Mouse (Mus musculus) adrenal gland, postnatal 14 days (tissue): Measurements from ENCODE around the gene Krtap31-2. TPM values are rescaled to one million over a fixed set of nuclear protein-coding genes. Genes with fewer than 3 reads are reported as not detected.

Source experiments
- DNase-seq: peaks from one replicate; pipeline ENCODE4 v3.0.0; 2021; ENCODE audit warnings: mixed read lengths
- long read RNA-seq, 2 experiments: library from polyadenylated mRNA; stranded (forward); transcript quantifications; one replicate each; pipeline ENCODE4 v2.0.0; 2021
- total RNA-seq: library from RNA; stranded (reverse); gene quantifications from 2 replicates; pipeline ENCODE4 v1.2.3, GENCODE M21; 2021

Gene Krtap31-2
- not detected in 2 replicates for total RNA-seq
- long read RNA-seq, experiment 1, result 0 reads
- long read RNA-seq, experiment 2, result 0 reads

- no peak for DNase-seq
Observed at GRCm38 (mm10) chr11:99935991-99936390, at the start of gene Krtap31-2. Gene Krtap31-2 (plus strand): TSS chr11:99936291.

GRCm38 (mm10) chr11:99907620-99908019 lies 28.5 kb upstream of the Krtap31-2 start, which contains the start of gene Krtap31-1:
Gene Krtap31-1 (plus strand): TSS chr11:99907920.
- no peak for DNase-seq

- DNase-seq, result no peak
Observed at GRCm38 (mm10) chr11:99914451-99914850, 21.6 kb upstream of the Krtap31-2 start, which contains the start of gene Gm11565. Gene Gm11565 (plus strand): TSS chr11:99914751.

GRCm38 (mm10) chr11:99937751-99938264 lies 1.7 kb downstream of the Krtap31-2 start:
- no peak for DNase-seq

- DNase-seq, result no peak
Observed at GRCm38 (mm10) chr11:99948175-99948574, 12.1 kb downstream of the Krtap31-2 start, which contains the start of gene Krtap9-5. Gene Krtap9-5 (plus strand): TSS chr11:99948475.

DNA sequence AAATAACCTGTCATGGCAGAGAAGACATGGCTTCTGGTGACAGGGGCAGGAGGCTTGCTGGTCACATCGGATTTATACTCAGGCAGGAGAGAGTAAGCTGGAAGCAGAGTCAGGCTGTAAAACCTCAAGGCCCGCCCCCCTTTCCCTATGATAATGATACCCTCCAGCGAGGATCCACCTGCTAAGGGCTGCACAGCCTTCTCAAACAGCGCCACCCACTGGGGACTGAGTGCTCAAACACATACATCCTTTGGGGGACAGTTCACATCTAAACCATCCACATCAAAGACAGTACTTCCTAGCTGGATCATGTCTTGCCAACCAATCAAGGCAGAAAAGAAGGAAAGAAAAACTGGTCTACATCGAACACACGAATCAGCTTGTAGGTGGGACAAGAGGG lies 28.1 kb downstream of the Krtap31-2 start:
- peak; percentile 8 for DNase-seq

DNA sequence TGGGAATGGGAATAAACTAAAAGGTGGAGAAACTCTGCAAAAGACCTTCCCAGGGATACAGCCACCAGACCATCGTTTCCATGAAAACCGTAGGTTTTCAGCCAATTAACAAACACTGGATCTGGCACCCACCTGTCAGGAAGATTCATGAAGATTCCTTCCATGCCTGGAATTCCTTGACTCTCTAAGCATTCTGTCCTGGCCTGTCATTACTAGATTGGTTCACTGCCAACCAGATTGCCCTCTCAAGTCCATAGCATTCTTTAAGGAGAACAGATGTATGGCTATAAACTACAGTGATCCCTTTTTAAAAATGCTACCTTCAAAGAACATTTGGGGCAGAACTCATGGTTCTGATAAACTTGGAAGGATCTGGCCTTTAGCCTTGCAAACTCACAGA lies 29.9 kb downstream of the Krtap31-2 start:
- no peak for DNase-seq

DNA sequence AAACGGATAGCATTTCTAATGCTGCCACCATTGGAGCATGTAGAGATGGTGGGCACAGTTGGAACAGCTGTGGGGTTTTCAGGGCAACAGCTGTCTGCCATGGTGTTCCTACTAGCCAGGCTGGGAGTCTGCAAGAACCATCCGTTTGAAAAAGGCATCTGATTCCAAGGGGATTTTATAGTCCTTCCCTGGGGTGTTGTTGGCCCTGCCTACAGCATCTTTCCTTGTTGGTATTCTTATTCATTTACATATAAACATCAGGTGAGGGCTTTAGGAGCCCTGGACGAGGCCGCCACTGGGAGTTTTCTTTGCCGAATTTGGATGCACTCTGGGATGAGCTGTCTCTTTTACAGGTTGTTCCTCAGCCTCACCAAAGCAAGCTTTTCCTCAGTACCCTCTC lies 42.9 kb downstream of the Krtap31-2 start, which contains the start of gene Krtap29-1:
Gene Krtap29-1, minus strand, starts transcription at position 101 of the 400 bp plus-strand sequence.
- DNase-seq, result no peak

DNA sequence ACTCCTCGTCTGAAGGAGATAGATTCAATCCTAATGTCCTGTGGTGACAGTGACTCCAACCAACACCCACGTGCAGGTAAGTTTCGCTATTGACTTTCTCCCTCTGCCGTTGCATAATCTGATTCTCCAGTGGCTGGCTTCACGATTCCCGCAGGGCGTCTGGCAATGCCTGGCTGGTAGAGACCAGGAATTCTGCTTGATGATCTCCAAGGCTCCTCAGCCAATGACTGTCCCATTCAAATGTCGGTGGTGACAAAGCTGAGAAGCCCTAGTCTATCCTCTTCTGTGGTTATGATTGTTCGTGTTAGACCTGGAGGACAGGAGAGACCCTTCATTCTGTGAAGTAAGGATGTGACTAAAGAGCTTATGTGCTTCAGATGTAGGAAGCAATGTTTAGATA lies 46.6 kb downstream of the Krtap31-2 start:
- no peak for DNase-seq

GRCm38 (mm10) chr11:99983442-99983841 lies 47.4 kb downstream of the Krtap31-2 start:
- no peak for DNase-seq

- DNase-seq, result peak; percentile 31
Observed at GRCm38 (mm10) chr11:99985291-99986092, 49.4 kb downstream of the Krtap31-2 start.

DNA sequence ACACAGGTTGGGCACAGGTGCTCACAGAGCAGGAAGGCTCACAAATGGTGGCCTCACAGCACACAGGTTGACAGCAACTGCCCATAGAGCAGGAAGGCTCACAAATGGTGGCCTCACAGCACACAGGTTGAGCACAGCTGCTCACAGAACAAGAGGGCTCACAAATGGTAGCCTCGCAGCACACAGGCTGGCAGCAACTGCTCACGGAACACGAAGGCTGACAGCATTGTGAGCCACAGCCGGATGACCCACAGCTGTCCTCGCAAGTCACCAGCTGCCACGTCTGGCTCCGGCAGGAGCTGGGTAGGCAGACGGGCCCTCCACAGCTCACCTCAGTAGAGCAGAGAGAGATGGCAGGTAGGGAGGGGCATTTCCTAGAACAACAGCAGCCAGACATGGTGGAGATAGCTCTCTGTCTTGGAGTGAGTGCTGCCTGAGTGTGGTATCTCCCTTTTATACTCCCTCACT lies 50.1 kb downstream of the Krtap31-2 start, which contains the start of gene Krtap16-1:
Gene Krtap16-1, minus strand, starts transcription at position 418 of the 468 bp plus-strand sequence.
- no peak for DNase-seq

Other genes starting within 250 kb of the Krtap31-2 start
- not detected in 2 replicates for gene Gm14190, start 245.6 kb upstream of the Krtap31-2 start, total RNA-seq
- not detected in 2 replicates for gene Gm14180, start 202.0 kb upstream of the Krtap31-2 start, total RNA-seq
- not detected in 2 replicates for gene Gm11595, start 163.4 kb upstream of the Krtap31-2 start, total RNA-seq
- gene Krtap4-8, start 155.6 kb upstream of the Krtap31-2 start, total RNA-seq, result not detected in 2 replicates
- not detected in 2 replicates for gene Krtap4-9, start 151.1 kb upstream of the Krtap31-2 start, total RNA-seq
- not detected in 2 replicates for gene Gm11596, start 142.8 kb upstream of the Krtap31-2 start, total RNA-seq
- gene Gm11569, start 137.4 kb upstream of the Krtap31-2 start, total RNA-seq, result not detected in 2 replicates
- gene Gm11554, start 131.8 kb upstream of the Krtap31-2 start, total RNA-seq, result not detected in 2 replicates
- gene Krtap4-13, start 126.4 kb upstream of the Krtap31-2 start, total RNA-seq, result not detected in 2 replicates
- not detected in 2 replicates for gene Gm11564, start 120.6 kb upstream of the Krtap31-2 start, total RNA-seq
- not detected in 2 replicates for gene 2300003K06Rik, start 98.2 kb upstream of the Krtap31-2 start, total RNA-seq
- gene Krtap4-16, start 84.7 kb upstream of the Krtap31-2 start, total RNA-seq, result not detected in 2 replicates
- gene Gm11568, start 78.4 kb upstream of the Krtap31-2 start, total RNA-seq, result not detected in 2 replicates
- not detected in 2 replicates for gene Gm11559, start 71.8 kb upstream of the Krtap31-2 start, total RNA-seq
- gene Krtap9-1, start 62.9 kb upstream of the Krtap31-2 start, total RNA-seq, result not detected in 2 replicates
- gene Gm11567, start 57.1 kb upstream of the Krtap31-2 start, total RNA-seq, result not detected in 2 replicates
- not detected in 2 replicates for gene Krtap31-1, start 28.4 kb upstream of the Krtap31-2 start, total RNA-seq
- gene Gm11565, start 21.5 kb upstream of the Krtap31-2 start, total RNA-seq, result not detected in 2 replicates
- gene Krtap9-5, start 12.2 kb downstream of the Krtap31-2 start, total RNA-seq, result not detected in 2 replicates
- not detected in 2 replicates for gene Krtap29-1, start 42.8 kb downstream of the Krtap31-2 start, total RNA-seq
- gene Krtap16-1, start 50.3 kb downstream of the Krtap31-2 start, total RNA-seq, result not detected in 2 replicates
- not detected in 2 replicates for gene Krtap17-1, start 57.7 kb downstream of the Krtap31-2 start, total RNA-seq
- not detected in 2 replicates for gene Krt33a, start 79.9 kb downstream of the Krtap31-2 start, total RNA-seq
- not detected in 2 replicates for gene Krt33b, start 93.6 kb downstream of the Krtap31-2 start, total RNA-seq
- gene Krt34, start 105.3 kb downstream of the Krtap31-2 start, total RNA-seq, result not detected in 2 replicates
- not detected in 2 replicates for gene Krt31, start 114.3 kb downstream of the Krtap31-2 start, total RNA-seq
- not detected in 2 replicates for gene Krt32, start 151.9 kb downstream of the Krtap31-2 start, total RNA-seq
- not detected in 2 replicates for gene Krt35, start 159.9 kb downstream of the Krtap31-2 start, total RNA-seq
- 0.19 TPM in 1 of 2 replicates, not detected in the other for gene Krt36, start 169.3 kb downstream of the Krtap31-2 start, total RNA-seq
- not detected in 2 replicates for gene Krt13, start 185.3 kb downstream of the Krtap31-2 start, total RNA-seq
- gene Krt15, start 199.6 kb downstream of the Krtap31-2 start, total RNA-seq, result not detected in 2 replicates
- 6.4 and 6.6 TPM in 2 replicates for gene Krt19, start 212.4 kb downstream of the Krtap31-2 start, total RNA-seq